Mouse (Mus musculus) stomach, postnatal 0 days (tissue): ENCODE measurements around the gene Gnat1.

ENCODE experiments used
- CTCF ChIP-seq: IDR thresholded peaks from 2 replicates; pipeline ENCODE4 v1.5.1; 2016; ENCODE audit warnings: antibody characterized with exemption, low read depth, mild to moderate bottlenecking, moderate library complexity
- EP300 ChIP-seq: optimal IDR thresholded peaks from 2 replicates; pipeline ENCODE3; 2016; ENCODE audit warnings: antibody characterized with exemption

GRCm38 (mm10) chr9:107695441-107696105 is 16.1 kb upstream of the Gnat1 start:
- TF ChIP-seq CTCF (no peak), EP300 (no peak)
